Mouse (Mus musculus): ENCODE data around the gene Tmem170b. TPM values are rescaled to one million over a fixed set of nuclear protein-coding genes. Genes with fewer than 3 reads are reported as not detected.

Tmem170b gene
- polyA plus RNA-seq (2015; fragmentation: Nextera tagmentation; extraction: Ambion mirVana): 48.7 and 51.5 TPM in 2 replicates

GRCm38 (mm10) chr13:41605099-41606010 lies at the start of gene Tmem170b:
Gene Tmem170b (plus strand): TSS chr13:41605907.
- peak within 1 kb of the TSS; percentile 80 for H3K4me2 ChIP-seq
- peak within 1 kb of the TSS; percentile 97 for H3K27ac ChIP-seq
- no peaks in the 10 kb centered on the region for H3K27me3 ChIP-seq (replicated peaks)
- H3K9me3 ChIP-seq: no peaks in the 10 kb centered on the region
- peaks cover 37% of the 10 kb centered on the region for H3K4me1 ChIP-seq
- peak; percentile 97 for ATAC-seq (replicated peaks)
- H3K36me3 ChIP-seq (replicated peaks): no peaks in the 10 kb centered on the region
- H3K9ac ChIP-seq: peak within 1 kb of the TSS; percentile 100
- WGBS: under 1% methylated on average over 57 of the region's 87 CpGs
- peak within 1 kb of the TSS; percentile 98 for H3K4me3 ChIP-seq

DNA sequence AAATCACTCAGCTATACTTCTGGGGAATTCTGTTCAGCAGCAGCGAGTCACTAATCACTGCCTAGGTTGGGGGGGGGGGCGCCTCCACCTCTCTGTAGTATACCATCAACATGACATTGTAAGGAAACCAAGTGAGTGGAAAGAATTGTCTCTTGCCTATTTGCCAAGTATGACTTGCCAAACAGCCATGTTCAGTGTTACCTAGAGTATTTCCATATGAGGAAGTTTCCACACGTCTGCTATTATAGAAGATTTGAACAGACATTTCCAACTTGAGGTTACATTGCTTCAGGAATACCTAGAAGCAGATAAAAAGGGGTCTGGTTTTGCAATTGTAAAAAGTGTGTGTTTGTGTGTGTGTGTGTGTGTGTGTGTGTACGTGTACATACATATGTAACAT lies 44.7 kb upstream of the Tmem170b start:
- Histone ChIP-seq H3K9ac (no peak overlapping the region), H3K4me1 (no peaks in the 10 kb centered on the region), H3K27me3 (replicated peaks) (no peaks in the 10 kb centered on the region), H3K4me3 (no peak overlapping the region), H3K27ac (no peak overlapping the region), H3K36me3 (replicated peaks) (no peaks in the 10 kb centered on the region), H3K9me3 (no peaks in the 10 kb centered on the region), H3K4me2 (no peak overlapping the region)
- 87% methylated on average over 4 of the region's 4 CpGs for WGBS
- ATAC-seq (replicated peaks): no peak

GRCm38 (mm10) chr13:41568421-41568820 lies 37.3 kb upstream of the Tmem170b start:
- no peak overlapping the region for H3K4me2 ChIP-seq
- no peak overlapping the region for H3K27ac ChIP-seq
- no peak overlapping the region for H3K9ac ChIP-seq

DNA sequence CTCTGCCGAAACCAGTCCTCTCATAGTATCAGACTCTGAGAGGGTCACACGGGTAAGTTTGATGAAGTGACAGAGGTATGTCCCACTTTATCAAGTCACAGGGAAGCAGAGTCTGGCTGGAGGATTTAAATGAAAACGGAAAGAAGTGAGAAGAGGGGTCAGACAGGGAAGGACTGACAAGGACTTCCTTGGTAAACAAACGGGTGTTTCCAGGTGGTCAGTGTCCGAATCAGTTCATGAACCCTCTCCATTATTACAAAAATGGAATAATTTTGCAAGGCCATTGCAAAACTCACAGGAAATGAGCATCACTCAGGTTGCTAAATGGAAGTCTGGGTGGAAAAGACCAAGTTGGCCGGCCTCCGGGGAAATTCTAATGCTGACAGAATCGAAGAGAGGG lies 36.8 kb upstream of the Tmem170b start:
- Histone ChIP-seq H3K9ac (no peak overlapping the region), H3K27me3 (replicated peaks) (no peaks in the 10 kb centered on the region), H3K4me1 (0 out of 2 replicates have a peak, but pooled peaks cover 3% of the 10 kb centered on the region), H3K36me3 (replicated peaks) (no peaks in the 10 kb centered on the region), H3K9me3 (no peaks in the 10 kb centered on the region), H3K4me2 (no peak overlapping the region), H3K4me3 (no peak overlapping the region), H3K27ac (no peak overlapping the region)
- no peak for ATAC-seq (replicated peaks)
- WGBS: 92% methylated on average over 8 of the region's 8 CpGs

More at GRCm38 (mm10) chr13:41568421-41568820, 37.3 kb upstream of the Tmem170b start:
- ATAC-seq (replicated peaks): no peak
- Histone ChIP-seq H3K9me3 (no peaks in the 10 kb centered on the region), H3K36me3 (replicated peaks) (no peaks in the 10 kb centered on the region), H3K4me1 (0 out of 2 replicates have a peak, but pooled peaks cover 3% of the 10 kb centered on the region), H3K4me3 (no peak overlapping the region), H3K27me3 (replicated peaks) (no peaks in the 10 kb centered on the region)
- WGBS: 90% methylated on average over 3 of the region's 3 CpGs

GRCm38 (mm10) chr13:41569776-41570175 lies 35.9 kb upstream of the Tmem170b start:
- Histone ChIP-seq H3K4me3 (no peak overlapping the region), H3K9me3 (no peaks in the 10 kb centered on the region), H3K4me2 (no peak overlapping the region), H3K4me1 (0 out of 2 replicates have a peak, but pooled peaks cover 3% of the 10 kb centered on the region), H3K36me3 (replicated peaks) (no peaks in the 10 kb centered on the region), H3K27ac (no peak overlapping the region), H3K9ac (no peak overlapping the region), H3K27me3 (replicated peaks) (no peaks in the 10 kb centered on the region)
- 88% methylated on average over 3 of the region's 3 CpGs for whole genome bisulfite sequencing
- ATAC-seq (replicated peaks): no peak

DNA sequence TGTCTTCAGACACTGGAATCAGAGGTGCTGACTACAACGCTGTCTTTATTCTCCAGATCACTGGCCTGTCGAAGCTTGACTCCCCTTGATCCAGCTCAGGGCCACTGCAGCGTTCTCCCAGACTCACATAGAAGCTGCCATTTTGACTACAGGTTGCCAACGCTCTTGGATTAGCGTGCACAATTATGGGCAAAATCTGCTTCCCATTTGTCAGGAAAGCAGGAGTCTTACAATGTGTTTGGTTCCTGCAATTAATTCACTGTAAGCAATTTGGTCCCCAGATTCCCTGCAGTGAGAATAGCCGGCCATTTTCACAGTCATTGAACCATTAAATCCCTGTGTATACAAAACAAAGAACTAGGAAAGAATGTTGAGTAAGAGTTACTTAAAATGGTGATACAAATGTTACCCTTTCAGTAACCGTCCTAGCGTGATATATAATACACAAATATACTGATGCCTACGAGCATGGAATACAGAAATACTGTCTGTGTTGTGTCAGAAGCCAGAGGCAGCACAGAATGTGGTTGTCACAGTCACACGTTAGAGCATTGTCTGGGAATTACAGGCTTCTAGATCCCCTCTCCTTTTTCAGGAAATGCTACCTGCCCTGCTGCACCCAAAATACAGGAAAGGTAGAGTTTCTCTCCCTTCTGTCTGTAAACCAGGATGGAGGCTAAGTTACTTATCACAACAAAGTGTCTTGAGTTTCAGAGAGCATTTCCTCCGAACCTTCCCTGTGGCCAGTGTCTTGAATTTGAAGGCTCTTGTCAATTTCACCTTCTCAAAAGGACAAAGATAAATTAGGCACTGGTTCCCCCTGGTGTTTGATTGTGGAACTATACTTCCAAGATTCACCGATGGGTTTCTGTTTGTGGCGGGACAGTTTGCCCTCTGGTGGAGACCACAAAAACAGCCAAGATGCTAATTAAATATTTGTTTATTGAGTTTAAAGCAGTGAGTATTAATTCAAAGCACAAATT lies 34.0 kb upstream of the Tmem170b start:
- no peaks in the 10 kb centered on the region for H3K9me3 ChIP-seq
- H3K4me2 ChIP-seq: peak overlapping the region; percentile 34
- peak; percentile 78 for ATAC-seq (replicated peaks)
- H3K9ac ChIP-seq: no peak overlapping the region
- H3K4me3 ChIP-seq: no peak overlapping the region
- peak overlapping the region; percentile 55 for H3K27ac ChIP-seq
- 0 out of 2 replicates have a peak, but pooled peaks cover 3% of the 10 kb centered on the region for H3K4me1 ChIP-seq
- WGBS: 14% methylated on average over 13 of the region's 13 CpGs
- H3K36me3 ChIP-seq (replicated peaks): no peaks in the 10 kb centered on the region
- no peaks in the 10 kb centered on the region for H3K27me3 ChIP-seq (replicated peaks)

GRCm38 (mm10) chr13:41572351-41572735 lies 33.4 kb upstream of the Tmem170b start:
- Histone ChIP-seq H3K4me2 (no peak overlapping the region), H3K4me1 (0 out of 2 replicates have a peak, but pooled peaks cover 3% of the 10 kb centered on the region), H3K9me3 (no peaks in the 10 kb centered on the region), H3K9ac (no peak overlapping the region), H3K36me3 (replicated peaks) (no peaks in the 10 kb centered on the region), H3K27ac (no peak overlapping the region), H3K27me3 (replicated peaks) (no peaks in the 10 kb centered on the region), H3K4me3 (no peak overlapping the region)
- ATAC-seq (replicated peaks): peak; percentile 70
- WGBS: 49% methylated on average over 4 of the region's 4 CpGs

GRCm38 (mm10) chr13:41573126-41573846 lies 32.4 kb upstream of the Tmem170b start:
- Histone ChIP-seq H3K4me3 (no peak overlapping the region), H3K9me3 (no peaks in the 10 kb centered on the region), H3K36me3 (replicated peaks) (no peaks in the 10 kb centered on the region), H3K9ac (no peak overlapping the region), H3K27ac (no peak overlapping the region), H3K4me2 (no peak overlapping the region), H3K4me1 (0 out of 2 replicates have a peak, but pooled peaks cover 3% of the 10 kb centered on the region), H3K27me3 (replicated peaks) (no peaks in the 10 kb centered on the region)
- no peak for ATAC-seq (replicated peaks)
- 42% methylated on average over 4 of the region's 4 CpGs for WGBS

GRCm38 (mm10) chr13:41581058-41581457 lies 24.6 kb upstream of the Tmem170b start:
- Histone ChIP-seq H3K36me3 (replicated peaks) (no peaks in the 10 kb centered on the region), H3K4me3 (no peak overlapping the region), H3K27me3 (replicated peaks) (no peaks in the 10 kb centered on the region), H3K27ac (no peak overlapping the region), H3K9me3 (no peaks in the 10 kb centered on the region), H3K4me1 (no peaks in the 10 kb centered on the region), H3K9ac (no peak overlapping the region), H3K4me2 (no peak overlapping the region)
- WGBS: 85% methylated on average over 4 of the region's 4 CpGs
- ATAC-seq (replicated peaks): no peak

GRCm38 (mm10) chr13:41583666-41584357 lies 21.9 kb upstream of the Tmem170b start:
- Histone ChIP-seq H3K27me3 (replicated peaks) (no peaks in the 10 kb centered on the region), H3K27ac (no peak overlapping the region), H3K9ac (no peak overlapping the region), H3K9me3 (no peaks in the 10 kb centered on the region), H3K4me3 (no peak overlapping the region), H3K4me2 (no peak overlapping the region), H3K36me3 (replicated peaks) (no peaks in the 10 kb centered on the region), H3K4me1 (no peaks in the 10 kb centered on the region)
- ATAC-seq (replicated peaks): no peak
- 77% methylated on average over 7 of the region's 7 CpGs for WGBS

DNA sequence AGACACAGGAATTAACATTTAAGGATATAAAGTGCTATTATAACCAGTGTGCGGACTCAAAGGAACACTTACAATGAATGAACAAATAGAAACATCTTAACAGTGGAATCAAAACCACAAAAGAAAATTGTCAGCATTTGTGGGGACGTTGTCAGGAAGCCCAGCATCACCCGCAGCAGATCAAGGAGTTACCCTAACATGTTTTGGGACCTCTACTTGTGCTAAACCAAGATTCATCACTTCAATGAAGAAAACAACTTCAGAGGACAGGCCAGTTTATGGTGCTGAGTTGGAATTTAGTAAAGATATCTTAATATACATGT lies 21.4 kb upstream of the Tmem170b start:
- Histone ChIP-seq H3K27me3 (replicated peaks) (no peaks in the 10 kb centered on the region), H3K27ac (no peak overlapping the region), H3K36me3 (replicated peaks) (no peaks in the 10 kb centered on the region), H3K4me1 (no peaks in the 10 kb centered on the region), H3K4me2 (no peak overlapping the region), H3K9ac (no peak overlapping the region), H3K9me3 (no peaks in the 10 kb centered on the region), H3K4me3 (no peak overlapping the region)
- WGBS: 85% methylated on average over 3 of the region's 3 CpGs
- ATAC-seq (replicated peaks): no peak
